Mouse (Mus musculus) B cell, adult (primary cell): ENCODE measurements around the gene Lmod1. TPM values are rescaled to one million over a fixed set of nuclear protein-coding genes. Genes with fewer than 3 reads are reported as not detected.

Source experiments
- total RNA-seq: library from RNA; stranded (reverse); gene quantifications from 4 replicates; pipeline ENCODE4 v1.2.4, GENCODE M21; 2023; ENCODE audit not compliant: inconsistent age

Gene Lmod1
- not detected in 4 replicates for total RNA-seq

GRCm38 (mm10) chr1:135324571-135324970, at the start of gene Lmod1:
Gene Lmod1, plus strand, starts transcription at chr1:135324807.

GRCm38 (mm10) chr1:135283826-135284291, 40.7 kb upstream of the Lmod1 start, which contains the start of gene Rnpep:
Gene Rnpep, minus strand, starts transcription at chr1:135284084.

GRCm38 (mm10) chr1:135313284-135314031, 11.1 kb upstream of the Lmod1 start, which contains the start of gene Timm17a:
Gene Timm17a, minus strand, starts transcription at chr1:135313778.

GRCm38 (mm10) chr1:135374868-135375581, 50.4 kb downstream of the Lmod1 start, which contains the start of gene Shisa4:
Gene Shisa4, minus strand, starts transcription at chr1:135375237.

Other genes with a start within 250 kb of the Lmod1 start
- gene Lgr6, start 219.5 kb upstream of the Lmod1 start, total RNA-seq: 0.06 to 0.19 TPM in 2 of 4 replicates, not detected in the others
- 35.6 to 37.3 TPM (median 36.4 TPM) in 4 replicates for gene Ptpn7, start 192.1 kb upstream of the Lmod1 start, total RNA-seq
- gene Arl8a, start 178.0 kb upstream of the Lmod1 start, total RNA-seq: 96.8 to 107 TPM (median 104 TPM) in 4 replicates
- not detected in 4 replicates for gene Gpr37l1, start 157.1 kb upstream of the Lmod1 start, total RNA-seq
- gene Elf3, start 66.2 kb upstream of the Lmod1 start, total RNA-seq: not detected in 4 replicates
- 21.9 to 27.3 TPM (median 25.0 TPM) in 4 replicates for gene Rnpep, start 40.7 kb upstream of the Lmod1 start, total RNA-seq
- gene Timm17a, start 11.0 kb upstream of the Lmod1 start, total RNA-seq: 47.0 to 59.9 TPM (median 51.2 TPM) in 4 replicates
- 1.7 to 2.5 TPM (median 2.2 TPM) in 4 replicates for gene Shisa4, start 50.4 kb downstream of the Lmod1 start, total RNA-seq
- 79.5 to 89.8 TPM (median 86.6 TPM) in 4 replicates for gene Ipo9, start 105.7 kb downstream of the Lmod1 start, total RNA-seq